Mouse (Mus musculus) gastrocnemius, adult 2 months (tissue): ENCODE measurements at regions not wholly inside any gene's neighbourhood (a gene's known extent, or its start where the extent isn't known, plus 50 kb on each side); places are given as distances from the start of the nearest gene placed in this dataset.
"Not testable (repeated sequence)": the region's sequence is repeated elsewhere in the genome, so short reads cannot be mapped to it uniquely, and the experiment has no call there.

ENCODE experiments used
- DNase-seq: peaks from one replicate; pipeline ENCODE4 v3.0.0; 2022
- H3K27ac ChIP-seq: fragments of 200-600 bp; 2 replicates; pipeline ENCODE4 v1.8.1; 2022; ENCODE audit warnings: mild to moderate bottlenecking
- H3K4me3 ChIP-seq: fragments of 200-600 bp; 2 replicates; pipeline ENCODE4 v1.8.1; 2022; ENCODE audit warnings: mild to moderate bottlenecking, moderate library complexity
- CTCF ChIP-seq: fragments of 200-600 bp; IDR thresholded peaks from 2 replicates; pipeline ENCODE4 v1.8.1; 2022; ENCODE audit warnings: antibody characterized with exemption, mild to moderate bottlenecking, moderate library complexity
- intact Hi-C: fragments of 180-260 bp; cut with DNase I; formaldehyde crosslinking; loops from one replicate; pipeline ENCODE4 v1.15.1; 2025

- no peak for DNase-seq
- no peak overlapping the region for H3K27ac ChIP-seq
- intact Hi-C loops = no loop called here
- TF ChIP-seq CTCF = no peak
- no peak overlapping the region for H3K4me3 ChIP-seq
Observed at GRCm38 (mm10) chr9:31645114-31645513, 180.9 kb upstream of the Tmem45b start.

GRCm38 (mm10) chr9:31644106-31644505, 179.8 kb upstream of the Tmem45b start:
- Histone ChIP-seq H3K4me3 (no peak overlapping the region), H3K27ac (no peak overlapping the region)
- DNase-seq = no peak
- intact Hi-C loops = no loop called here
- no peak for TF ChIP-seq CTCF

GRCm38 (mm10) chr9:31642169-31642568, 177.9 kb upstream of the Tmem45b start:
- H3K4me3 ChIP-seq = no peak overlapping the region
- no peak for TF ChIP-seq CTCF
- intact Hi-C loops = no loop called here
- no peak overlapping the region for H3K27ac ChIP-seq
- no peak for DNase-seq

- no peak for TF ChIP-seq CTCF
- Histone ChIP-seq H3K4me3 (no peak overlapping the region), H3K27ac (no peak overlapping the region)
- DNase-seq = no peak
- intact Hi-C loops = no loop called here
Observed at GRCm38 (mm10) chr9:31628291-31628690, 164.0 kb upstream of the Tmem45b start.

GRCm38 (mm10) chr9:31621553-31621952, 157.3 kb upstream of the Tmem45b start:
- DNase-seq, intact Hi-C loops, H3K4me3 ChIP-seq, H3K27ac ChIP-seq: not testable (repeated sequence)

GRCm38 (mm10) chr9:31619344-31619743, 155.1 kb upstream of the Tmem45b start:
- no peak overlapping the region for H3K4me3 ChIP-seq
- TF ChIP-seq CTCF = no peak
- DNase-seq = no peak
- H3K27ac ChIP-seq = no peak overlapping the region
- intact Hi-C loops = no loop called here

GRCm38 (mm10) chr9:31614250-31614945, 150.1 kb upstream of the Tmem45b start:
- no peak for TF ChIP-seq CTCF
- intact Hi-C loops = no loop called here

GRCm38 (mm10) chr9:31611036-31611695, 146.9 kb upstream of the Tmem45b start:
- intact Hi-C loops = no loop called here
- Histone ChIP-seq H3K4me3 (no peak overlapping the region), H3K27ac (peak overlapping the region; percentile 64; the same call in 1 of the 2 replicates)
- no peak for TF ChIP-seq CTCF
- no peak for DNase-seq

More at GRCm38 (mm10) chr9:31614250-31614945, 150.1 kb upstream of the Tmem45b start:
- DNase-seq = no peak
- no peak overlapping the region for H3K4me3 ChIP-seq
- H3K27ac ChIP-seq = no peak overlapping the region

- Histone ChIP-seq H3K4me3 (no peak overlapping the region), H3K27ac (peak overlapping the region; percentile 64)
- DNase-seq = no peak
- intact Hi-C loops = no loop called here
- no peak for TF ChIP-seq CTCF
Observed at GRCm38 (mm10) chr9:31610631-31611030, 146.4 kb upstream of the Tmem45b start.

- intact Hi-C loops = no loop called here
- H3K27ac ChIP-seq = peak overlapping the region; percentile 64
- peak; percentile 24 for DNase-seq
- peak; percentile 48 for TF ChIP-seq CTCF
- no peak overlapping the region for H3K4me3 ChIP-seq
Observed at GRCm38 (mm10) chr9:31610212-31610611, 145.9 kb upstream of the Tmem45b start.

- intact Hi-C loops = no loop called here
- no peak overlapping the region for H3K27ac ChIP-seq
- DNase-seq = no peak
- H3K4me3 ChIP-seq = no peak overlapping the region
- no peak for TF ChIP-seq CTCF
Observed at GRCm38 (mm10) chr9:31609731-31610130, 145.5 kb upstream of the Tmem45b start.

GRCm38 (mm10) chr9:31608084-31608870, 144.0 kb upstream of the Tmem45b start:
- no peak for TF ChIP-seq CTCF
- intact Hi-C loops = no loop called here
- H3K4me3 ChIP-seq = no peak overlapping the region
- no peak for DNase-seq
- H3K27ac ChIP-seq = no peak overlapping the region

- no peak for DNase-seq
- no peak for TF ChIP-seq CTCF
- intact Hi-C loops = no loop called here
- no peak overlapping the region for H3K4me3 ChIP-seq
- H3K27ac ChIP-seq = no peak overlapping the region
Observed at GRCm38 (mm10) chr9:31606936-31607335, 142.7 kb upstream of the Tmem45b start.
